Mouse (Mus musculus): ENCODE data around the gene Taf11. TPM values are rescaled to one million over a fixed set of nuclear protein-coding genes. Genes with fewer than 3 reads are reported as not detected.

The Taf11 gene
- polyA plus RNA-seq, 1 experiment from 2014 or later: 50.4 TPM

DNA sequence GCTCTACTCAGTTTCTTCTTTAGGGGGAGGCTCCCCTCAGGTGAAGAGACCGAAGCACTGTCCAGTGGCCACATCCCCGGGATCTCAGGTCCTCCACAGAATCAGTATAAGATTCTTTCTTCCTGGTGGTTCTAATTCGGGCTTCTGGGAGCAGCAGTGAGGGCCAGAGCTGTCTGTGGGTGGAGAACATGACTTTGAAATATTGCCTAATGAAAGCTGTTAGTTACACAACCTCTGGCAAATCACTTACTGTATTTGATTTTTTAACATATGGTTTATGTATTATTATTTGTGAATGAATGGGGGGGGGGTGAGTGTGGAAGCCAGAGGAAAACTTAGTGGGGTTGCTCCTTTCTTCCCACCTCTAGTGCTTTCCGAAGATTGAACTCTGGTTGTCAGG is 22.2 kb upstream of the Taf11 start:
- Histone ChIP-seq H3K9me3 (replicated peaks; ENCODE audit: control insufficient read depth, low read length) (no peaks in the 10 kb centered on the region), H3K4me3 (ENCODE audit: low read depth, low read length) (no peak overlapping the region), H3K9ac (ENCODE audit: low read depth, low read length) (no peak overlapping the region), H3K27me3 (ENCODE audit: control insufficient read depth, insufficient read depth, low read length) (no peaks in the 10 kb centered on the region), H3K27ac (ENCODE audit: low read depth, low read length) (no peak overlapping the region), H3K4me2 (no peak overlapping the region), H3K36me3 (ENCODE audit: control insufficient read depth, insufficient read depth, low read length) (no peaks in the 10 kb centered on the region), H3K4me1 (ENCODE audit: control insufficient read depth, insufficient read depth, low read length) (no peaks in the 10 kb centered on the region)
- WGBS (ENCODE audit: insufficient replicate concordance): 78% methylated on average over 4 of the region's 4 CpGs
- no peak for ATAC-seq (replicated peaks; ENCODE audit: insufficient number of reproducible peaks, low FRiP score, low TSS enrichment)

DNA sequence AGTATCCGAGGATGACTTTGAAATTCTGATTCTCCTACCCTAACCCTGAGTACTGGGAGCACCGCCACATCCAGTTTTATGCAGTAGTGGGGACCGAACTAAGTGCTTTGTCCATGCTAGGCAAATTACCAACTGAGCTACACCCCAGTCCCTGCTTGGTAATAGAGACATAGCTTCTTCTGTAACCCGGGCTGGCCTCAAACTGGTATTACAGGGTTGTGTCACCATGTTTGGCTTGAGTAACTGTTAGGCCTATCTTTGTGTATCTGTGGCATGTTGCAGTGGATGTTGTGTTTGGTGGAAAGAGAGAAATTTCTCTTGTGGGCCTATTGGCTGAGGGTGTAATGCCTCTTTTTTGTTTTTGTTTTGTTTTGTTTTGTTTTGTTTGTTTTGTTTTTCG is 20.6 kb upstream of the Taf11 start:
- no peaks in the 10 kb centered on the region for H3K36me3 ChIP-seq (ENCODE audit: control insufficient read depth, insufficient read depth, low read length)
- peaks cover 8% of the 10 kb centered on the region; the same call in 1 of the 2 replicates for H3K4me1 ChIP-seq (ENCODE audit: control insufficient read depth, insufficient read depth, low read length)
- no peaks in the 10 kb centered on the region for H3K27me3 ChIP-seq (ENCODE audit: control insufficient read depth, insufficient read depth, low read length)
- H3K9me3 ChIP-seq (replicated peaks; ENCODE audit: control insufficient read depth, low read length): no peaks in the 10 kb centered on the region
- no peak overlapping the region for H3K4me3 ChIP-seq (ENCODE audit: low read depth, low read length)
- 89% methylated on average over 5 of the region's 5 CpGs for WGBS (ENCODE audit: insufficient replicate concordance)
- no peak overlapping the region for H3K9ac ChIP-seq (ENCODE audit: low read depth, low read length)
- H3K4me2 ChIP-seq: no peak overlapping the region
- no peak overlapping the region for H3K27ac ChIP-seq (ENCODE audit: low read depth, low read length)
- ATAC-seq (replicated peaks; ENCODE audit: insufficient number of reproducible peaks, low FRiP score, low TSS enrichment): no peak

DNA sequence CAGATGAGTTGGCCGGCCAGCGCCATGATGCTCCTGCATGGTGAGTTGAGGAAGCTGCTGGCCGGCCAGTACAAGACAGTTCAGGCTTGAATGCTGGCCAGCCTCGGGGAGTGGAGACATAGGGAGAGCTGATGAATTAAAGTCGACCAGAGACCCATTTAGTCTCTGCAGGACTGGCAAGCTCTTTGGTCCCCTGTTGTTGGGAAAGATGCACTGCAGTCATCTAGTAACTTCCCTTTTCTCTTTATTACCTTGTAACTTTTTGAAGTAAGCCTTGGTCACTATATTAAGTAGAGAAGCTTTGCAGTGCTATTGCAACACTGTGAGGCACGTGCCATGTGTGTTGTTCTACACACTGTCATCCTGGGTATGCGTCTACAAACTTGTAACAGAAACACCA is 15.9 kb upstream of the Taf11 start:
- Histone ChIP-seq H3K9me3 (replicated peaks; ENCODE audit: control insufficient read depth, low read length) (no peaks in the 10 kb centered on the region), H3K27ac (ENCODE audit: low read depth, low read length) (no peak overlapping the region), H3K4me2 (no peak overlapping the region), H3K27me3 (ENCODE audit: control insufficient read depth, insufficient read depth, low read length) (no peaks in the 10 kb centered on the region), H3K4me3 (ENCODE audit: low read depth, low read length) (no peak overlapping the region), H3K36me3 (ENCODE audit: control insufficient read depth, insufficient read depth, low read length) (no peaks in the 10 kb centered on the region), H3K4me1 (ENCODE audit: control insufficient read depth, insufficient read depth, low read length) (peaks cover 8% of the 10 kb centered on the region; the same call in 1 of the 2 replicates), H3K9ac (ENCODE audit: low read depth, low read length) (no peak overlapping the region)
- ATAC-seq (replicated peaks; ENCODE audit: insufficient number of reproducible peaks, low FRiP score, low TSS enrichment): no peak
- WGBS (ENCODE audit: insufficient replicate concordance): 77% methylated on average over 7 of the region's 7 CpGs

DNA sequence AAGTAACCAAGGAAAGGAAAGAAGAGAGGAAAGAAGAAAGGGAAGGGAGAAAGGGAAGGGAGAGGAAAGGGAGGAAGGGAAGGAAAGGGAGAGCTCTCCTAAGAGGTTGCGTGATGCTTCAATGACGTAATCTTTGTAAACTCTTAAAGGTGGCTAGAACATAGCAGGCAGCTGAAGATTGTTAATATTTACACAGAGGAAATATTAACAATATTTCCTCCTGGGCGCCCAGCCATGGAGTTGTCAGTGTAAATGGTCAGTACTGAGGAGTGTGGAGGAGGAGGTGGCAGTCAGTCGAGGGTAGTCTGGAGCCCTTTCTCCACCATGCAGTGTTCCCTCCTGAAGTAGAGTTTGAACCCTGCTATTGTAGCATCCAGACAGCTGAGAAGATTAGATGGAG is 15.4 kb upstream of the Taf11 start:
- no peak for ATAC-seq (replicated peaks; ENCODE audit: insufficient number of reproducible peaks, low FRiP score, low TSS enrichment)
- H3K4me1 ChIP-seq (ENCODE audit: control insufficient read depth, insufficient read depth, low read length): peaks cover 8% of the 10 kb centered on the region; the same call in 1 of the 2 replicates
- no peaks in the 10 kb centered on the region for H3K27me3 ChIP-seq (ENCODE audit: control insufficient read depth, insufficient read depth, low read length)
- H3K9me3 ChIP-seq (replicated peaks; ENCODE audit: control insufficient read depth, low read length): no peaks in the 10 kb centered on the region
- 80% methylated on average over 4 of the region's 4 CpGs for WGBS (ENCODE audit: insufficient replicate concordance)
- H3K4me3 ChIP-seq (ENCODE audit: low read depth, low read length): no peak overlapping the region
- H3K9ac ChIP-seq (ENCODE audit: low read depth, low read length): no peak overlapping the region
- H3K4me2 ChIP-seq: no peak overlapping the region
- no peaks in the 10 kb centered on the region for H3K36me3 ChIP-seq (ENCODE audit: control insufficient read depth, insufficient read depth, low read length)
- no peak overlapping the region for H3K27ac ChIP-seq (ENCODE audit: low read depth, low read length)

DNA sequence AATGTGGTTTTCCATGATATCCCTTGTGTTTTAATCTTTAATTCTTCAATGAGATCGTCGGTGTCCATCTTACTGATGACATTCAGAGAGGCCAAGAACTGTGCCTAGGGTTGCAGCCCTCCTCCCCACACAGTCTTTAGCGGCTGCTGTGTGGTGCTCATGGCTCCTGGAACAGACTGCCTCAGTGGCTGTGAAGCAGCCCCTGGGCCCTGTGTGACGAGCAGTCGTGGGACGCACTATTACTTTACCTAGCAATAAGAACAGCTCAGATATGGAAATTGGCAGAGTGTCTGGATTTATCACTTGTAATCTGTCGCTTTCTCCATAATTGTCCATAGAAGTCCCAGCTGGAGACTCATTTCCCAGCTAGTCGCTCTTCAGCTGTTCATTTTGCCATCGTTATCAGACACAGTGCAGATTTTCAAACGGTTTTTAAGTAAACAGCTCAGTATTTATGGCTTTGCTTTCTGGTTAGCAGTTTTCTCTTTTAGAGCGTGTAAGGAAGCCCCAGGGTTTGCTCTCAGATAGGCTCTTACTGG is 12.6 kb upstream of the Taf11 start:
- Histone ChIP-seq H3K4me1 (ENCODE audit: control insufficient read depth, insufficient read depth, low read length) (peaks cover 8% of the 10 kb centered on the region), H3K9me3 (replicated peaks; ENCODE audit: control insufficient read depth, low read length) (no peaks in the 10 kb centered on the region), H3K9ac (ENCODE audit: low read depth, low read length) (no peak overlapping the region), H3K4me3 (ENCODE audit: low read depth, low read length) (no peak overlapping the region), H3K4me2 (no peak overlapping the region), H3K27me3 (ENCODE audit: control insufficient read depth, insufficient read depth, low read length) (no peaks in the 10 kb centered on the region), H3K27ac (ENCODE audit: low read depth, low read length) (no peak overlapping the region), H3K36me3 (ENCODE audit: control insufficient read depth, insufficient read depth, low read length) (no peaks in the 10 kb centered on the region)
- ATAC-seq (replicated peaks; ENCODE audit: insufficient number of reproducible peaks, low FRiP score, low TSS enrichment): no peak
- 84% methylated on average over 11 of the region's 11 CpGs for WGBS (ENCODE audit: insufficient replicate concordance)

DNA sequence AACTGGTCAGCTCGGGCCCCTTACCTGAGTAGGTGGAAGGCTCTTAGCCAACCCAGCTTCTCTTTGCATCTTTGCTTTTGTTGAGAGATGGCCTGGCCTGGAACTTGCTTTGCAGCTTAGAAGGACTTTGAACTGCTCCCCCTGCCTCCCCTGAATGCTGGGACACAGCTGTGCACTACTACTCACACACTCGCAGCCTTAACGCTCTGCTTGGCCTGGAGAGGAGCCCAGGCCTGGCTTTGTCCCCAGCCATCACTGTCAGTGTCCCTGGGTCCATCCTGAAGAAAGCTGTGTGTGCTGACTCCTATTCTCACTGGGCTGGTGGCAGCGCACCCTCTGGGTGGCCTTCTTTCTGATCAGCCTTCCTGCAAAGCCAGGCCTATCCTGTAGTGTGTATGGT is 11.0 kb upstream of the Taf11 start:
- WGBS (ENCODE audit: insufficient replicate concordance): 85% methylated on average over 4 of the region's 4 CpGs
- no peak for ATAC-seq (replicated peaks; ENCODE audit: insufficient number of reproducible peaks, low FRiP score, low TSS enrichment)
- H3K4me1 ChIP-seq (ENCODE audit: control insufficient read depth, insufficient read depth, low read length): no peaks in the 10 kb centered on the region; the same call in 1 of the 2 replicates
- H3K9ac ChIP-seq (ENCODE audit: low read depth, low read length): no peak overlapping the region
- H3K36me3 ChIP-seq (ENCODE audit: control insufficient read depth, insufficient read depth, low read length): no peaks in the 10 kb centered on the region
- no peaks in the 10 kb centered on the region for H3K27me3 ChIP-seq (ENCODE audit: control insufficient read depth, insufficient read depth, low read length)
- no peak overlapping the region for H3K4me2 ChIP-seq
- H3K27ac ChIP-seq (ENCODE audit: low read depth, low read length): no peak overlapping the region
- H3K4me3 ChIP-seq (ENCODE audit: low read depth, low read length): no peak overlapping the region
- H3K9me3 ChIP-seq (replicated peaks; ENCODE audit: control insufficient read depth, low read length): no peaks in the 10 kb centered on the region

DNA sequence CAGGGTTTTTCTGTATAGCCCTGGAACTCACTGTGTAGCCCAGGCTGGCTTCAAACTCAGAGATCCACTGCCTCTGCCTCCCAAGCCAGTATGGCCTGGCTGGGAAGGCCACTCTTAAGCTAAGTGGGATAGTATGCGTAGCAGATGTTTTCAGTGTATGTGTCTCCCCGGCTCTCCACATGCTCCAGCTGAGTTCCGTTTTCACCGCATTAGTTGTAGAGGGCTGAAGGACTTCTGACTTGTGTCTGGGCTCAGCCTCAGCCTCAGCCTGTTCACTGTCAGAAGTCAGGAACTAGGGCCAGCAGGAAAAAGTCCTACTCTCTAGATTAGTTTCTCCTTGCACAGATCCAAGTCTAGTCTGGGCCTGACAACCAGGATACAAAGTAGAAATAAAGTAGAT is 6.7 kb upstream of the Taf11 start:
- H3K4me2 ChIP-seq: no peak overlapping the region
- no peaks in the 10 kb centered on the region for H3K27me3 ChIP-seq (ENCODE audit: control insufficient read depth, insufficient read depth, low read length)
- 54% methylated on average over 4 of the region's 4 CpGs for WGBS (ENCODE audit: insufficient replicate concordance)
- H3K9me3 ChIP-seq (replicated peaks; ENCODE audit: control insufficient read depth, low read length): no peaks in the 10 kb centered on the region
- no peaks in the 10 kb centered on the region; the same call in 1 of the 2 replicates for H3K4me1 ChIP-seq (ENCODE audit: control insufficient read depth, insufficient read depth, low read length)
- ATAC-seq (replicated peaks; ENCODE audit: insufficient number of reproducible peaks, low FRiP score, low TSS enrichment): no peak
- H3K4me3 ChIP-seq (ENCODE audit: low read depth, low read length): no peak overlapping the region
- H3K36me3 ChIP-seq (ENCODE audit: control insufficient read depth, insufficient read depth, low read length): no peaks in the 10 kb centered on the region
- no peak overlapping the region for H3K9ac ChIP-seq (ENCODE audit: low read depth, low read length)
- no peak overlapping the region for H3K27ac ChIP-seq (ENCODE audit: low read depth, low read length)

DNA sequence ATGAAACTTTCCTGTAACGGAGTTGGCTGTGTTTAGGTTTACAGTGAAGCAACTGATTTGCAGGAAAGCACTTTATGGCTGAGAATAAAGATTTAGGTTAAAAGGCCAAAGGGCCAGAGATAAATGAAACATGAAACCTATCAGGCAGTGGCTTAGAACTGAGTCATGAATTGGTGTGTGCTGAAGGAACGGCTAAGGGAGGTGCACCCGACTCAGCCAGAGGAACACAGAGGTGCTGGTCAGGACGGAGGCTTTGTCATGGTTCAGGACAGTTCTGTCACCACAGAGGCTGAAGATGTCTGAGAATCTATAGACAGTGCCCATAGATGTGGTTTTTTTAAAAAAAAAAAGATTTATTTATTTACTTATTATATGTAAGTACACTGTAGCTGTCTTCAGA is 5.1 kb upstream of the Taf11 start:
- Histone ChIP-seq H3K27ac (ENCODE audit: low read depth, low read length) (no peak overlapping the region), H3K4me2 (no peak overlapping the region), H3K4me1 (ENCODE audit: control insufficient read depth, insufficient read depth, low read length) (peaks cover 5% of the 10 kb centered on the region), H3K9me3 (replicated peaks; ENCODE audit: control insufficient read depth, low read length) (no peaks in the 10 kb centered on the region), H3K27me3 (ENCODE audit: control insufficient read depth, insufficient read depth, low read length) (no peaks in the 10 kb centered on the region), H3K9ac (ENCODE audit: low read depth, low read length) (no peak overlapping the region), H3K36me3 (ENCODE audit: control insufficient read depth, insufficient read depth, low read length) (no peaks in the 10 kb centered on the region), H3K4me3 (ENCODE audit: low read depth, low read length) (no peak overlapping the region)
- ATAC-seq (replicated peaks; ENCODE audit: insufficient number of reproducible peaks, low FRiP score, low TSS enrichment): no peak
- WGBS (ENCODE audit: insufficient replicate concordance): 79% methylated on average over 4 of the region's 4 CpGs

DNA sequence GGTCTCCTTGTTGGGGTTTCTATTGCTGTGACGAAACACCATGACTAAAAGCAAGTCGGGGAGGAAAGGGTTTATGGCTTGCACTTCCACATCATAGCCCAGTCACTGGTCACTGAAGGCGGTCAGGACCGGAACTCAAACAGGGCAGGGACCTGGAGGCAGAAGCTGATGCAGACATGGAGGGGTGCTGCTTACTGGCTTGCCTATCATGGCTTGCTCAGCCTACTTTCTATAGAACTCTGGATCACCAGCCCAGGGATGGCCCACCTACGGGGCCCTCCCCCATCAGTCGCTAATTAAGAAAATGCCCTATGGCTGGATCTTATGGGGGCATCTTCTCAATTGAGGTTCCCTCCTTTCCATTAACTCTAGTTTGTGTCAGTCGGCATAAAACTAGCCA is 1.7 kb upstream of the Taf11 start:
- H3K9me3 ChIP-seq (replicated peaks; ENCODE audit: control insufficient read depth, low read length): no peaks in the 10 kb centered on the region
- no peak overlapping the region for H3K4me2 ChIP-seq
- H3K27me3 ChIP-seq (ENCODE audit: control insufficient read depth, insufficient read depth, low read length): no peaks in the 10 kb centered on the region
- no peak overlapping the region for H3K9ac ChIP-seq (ENCODE audit: low read depth, low read length)
- peaks cover 5% of the 10 kb centered on the region for H3K4me1 ChIP-seq (ENCODE audit: control insufficient read depth, insufficient read depth, low read length)
- no peak overlapping the region for H3K27ac ChIP-seq (ENCODE audit: low read depth, low read length)
- no peak for ATAC-seq (replicated peaks; ENCODE audit: insufficient number of reproducible peaks, low FRiP score, low TSS enrichment)
- no peak overlapping the region for H3K4me3 ChIP-seq (ENCODE audit: low read depth, low read length)
- H3K36me3 ChIP-seq (ENCODE audit: control insufficient read depth, insufficient read depth, low read length): no peaks in the 10 kb centered on the region
- 83% methylated on average over 7 of the region's 7 CpGs for WGBS (ENCODE audit: insufficient replicate concordance)
